Mouse (Mus musculus) thymus, postnatal 10 days (tissue): Measurements from ENCODE around the gene Mthfd2l.

Experiments
- DNase-seq, 2 experiments: peaks; one replicate each; pipeline ENCODE4 v3.0.0; 2021; ENCODE audit warnings: low spot score in 2 of 2

Mthfd2l gene

DNA sequence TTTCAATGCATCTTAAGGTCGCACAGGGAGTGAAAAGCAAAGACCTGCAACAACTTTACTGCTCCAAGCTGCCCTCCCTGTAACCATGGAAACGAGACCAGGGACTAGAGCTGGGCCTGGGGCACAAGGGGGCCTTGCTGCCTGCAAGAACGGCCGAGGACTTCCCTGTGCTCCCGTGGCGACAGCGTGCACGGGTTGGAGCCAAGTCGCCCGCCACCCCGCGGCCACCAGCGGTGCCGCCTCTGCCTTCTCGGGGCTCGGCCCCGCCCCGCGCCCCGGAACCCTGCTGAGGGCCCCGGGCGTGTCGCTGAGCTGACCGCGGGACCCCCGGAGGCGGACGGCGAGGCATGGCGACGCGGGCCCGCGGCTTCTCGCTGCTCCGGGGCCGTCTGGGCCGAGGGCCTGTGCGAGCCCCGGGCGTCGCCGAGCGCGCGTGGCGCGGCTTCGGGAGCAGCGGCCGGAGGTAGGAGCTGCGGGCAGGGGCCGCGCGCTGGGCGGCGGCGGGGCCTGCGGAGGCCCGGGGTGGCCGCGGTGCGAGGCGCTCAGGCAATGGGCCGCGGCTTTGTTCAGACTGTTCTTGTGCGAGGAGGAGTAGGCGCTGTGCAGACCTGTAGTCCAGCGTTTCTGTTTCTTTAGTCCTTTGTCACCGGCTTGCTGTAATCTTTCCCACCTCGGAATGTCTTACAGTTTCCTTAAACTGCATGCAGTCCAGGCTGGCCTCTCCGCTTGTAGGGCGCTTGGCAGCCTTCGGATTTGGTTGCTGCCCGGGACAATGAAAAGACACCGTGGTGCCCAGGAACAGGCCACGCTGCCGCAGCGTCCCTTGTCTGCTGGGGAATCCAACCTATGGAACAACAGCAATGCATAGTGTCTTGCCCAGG, at the start of gene Mthfd2l:
Gene Mthfd2l (plus strand): TSS at position 147 of the 881 bp plus-strand sequence.
- DNase-seq = peak; percentile 62 to 80

- no peak for DNase-seq
These were observed 49.2 kb upstream of the Mthfd2l start for GRCm38 (mm10) chr5:90881682-90882081.

GRCm38 (mm10) chr5:90882146-90882545, 48.8 kb upstream of the Mthfd2l start:
- DNase-seq = no peak

DNA sequence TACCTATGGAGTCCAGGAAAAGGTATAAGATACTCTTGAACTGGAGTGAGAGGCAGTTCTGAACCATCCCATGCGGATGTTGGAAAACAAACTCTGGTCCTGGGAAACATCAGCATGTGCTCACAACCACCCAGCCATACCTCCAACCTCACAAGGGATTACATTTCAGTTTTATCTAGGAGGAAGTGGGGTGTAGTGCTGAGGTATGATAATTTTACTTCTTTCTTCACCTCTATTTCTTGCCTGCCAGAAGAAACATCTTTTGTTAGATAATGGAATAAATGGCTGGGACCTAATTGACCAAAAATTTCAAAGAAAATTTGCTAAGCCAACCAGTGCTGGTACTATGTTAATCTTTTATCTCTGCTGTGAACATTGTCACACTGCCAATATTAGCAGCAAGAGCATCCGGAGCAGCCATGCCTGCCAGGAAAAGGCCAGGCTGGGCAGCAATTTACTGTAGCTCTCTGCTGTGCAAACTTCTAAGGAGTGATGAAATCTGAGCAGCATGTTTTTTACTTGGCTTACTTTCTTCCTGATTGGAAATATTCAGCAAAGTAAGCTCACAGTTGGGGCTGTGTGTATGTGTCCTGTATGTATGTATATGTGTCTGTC, 46.2 kb upstream of the Mthfd2l start:
- no peak for DNase-seq

GRCm38 (mm10) chr5:90888661-90889060, 42.3 kb upstream of the Mthfd2l start:
- no peak for DNase-seq

DNA sequence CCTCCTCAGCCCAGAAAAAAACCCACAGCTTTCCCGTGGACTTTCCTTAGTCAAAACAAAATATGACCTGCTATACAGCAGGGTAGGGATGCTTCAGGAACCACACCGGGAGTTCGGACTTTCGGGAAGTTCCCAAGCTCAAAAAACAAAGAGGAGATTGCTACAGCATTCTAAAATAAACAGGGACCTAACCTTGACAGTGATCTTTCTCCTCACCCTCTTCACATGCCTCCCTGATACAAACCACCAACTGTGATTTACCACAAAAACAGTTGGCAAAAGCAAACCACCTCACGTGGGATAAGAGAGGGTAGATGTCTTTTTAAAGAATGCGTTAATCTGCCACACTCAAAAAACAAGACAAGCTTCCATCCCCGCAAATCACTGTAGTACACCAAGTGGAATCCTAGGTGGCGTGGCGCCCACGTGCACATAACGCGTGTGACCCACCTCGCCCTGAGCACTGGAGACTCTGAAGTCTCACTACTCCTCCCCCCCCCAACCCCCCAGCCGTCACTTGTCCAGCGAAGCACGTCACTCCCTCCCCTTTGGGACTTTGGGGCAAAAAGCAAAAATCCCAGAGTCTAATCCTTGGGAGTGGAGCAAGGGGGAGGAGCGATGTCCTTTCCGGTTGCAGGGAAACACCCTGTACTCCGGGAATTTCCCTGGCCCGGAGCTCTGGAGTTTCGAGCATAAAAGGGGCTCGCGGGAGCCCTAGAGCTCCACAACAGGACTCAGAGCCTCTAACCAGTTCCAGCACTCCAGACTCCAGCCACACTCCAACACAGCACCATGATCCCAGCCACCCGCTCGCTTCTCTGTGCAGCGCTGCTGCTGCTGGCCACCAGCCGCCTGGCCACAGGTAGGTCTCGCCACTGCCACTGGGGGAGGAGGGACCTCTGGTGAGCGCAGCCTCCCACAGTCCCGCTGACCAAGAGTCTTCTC, 40.1 kb upstream of the Mthfd2l start, which contains the start of gene Cxcl1:
Gene Cxcl1 (plus strand): TSS at position 723 of the 945 bp plus-strand sequence.
- no peak for DNase-seq

GRCm38 (mm10) chr5:90891464-90891813, 39.5 kb upstream of the Mthfd2l start:
- no peak for DNase-seq

DNA sequence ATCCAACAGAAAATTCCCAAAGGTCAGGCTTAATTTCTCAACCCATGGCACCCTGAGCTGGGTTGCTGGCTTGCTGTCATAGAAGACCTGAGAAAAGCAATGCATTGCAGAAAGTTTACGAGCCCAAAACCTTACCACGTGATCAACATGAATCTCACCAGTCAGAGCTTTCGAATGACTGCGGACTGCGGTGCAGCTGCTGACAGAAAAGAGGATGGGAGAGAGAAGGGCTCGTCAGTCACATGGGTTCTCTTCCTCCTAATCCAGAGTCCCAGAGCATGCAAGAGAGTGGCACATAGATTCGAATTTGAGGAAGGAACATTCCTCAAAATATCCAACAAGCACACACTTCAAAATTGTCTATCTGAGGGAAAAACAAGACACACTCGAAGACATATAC, 36.7 kb upstream of the Mthfd2l start:
- DNase-seq = no peak

- DNase-seq = no peak
These were observed 33.5 kb upstream of the Mthfd2l start for GRCm38 (mm10) chr5:90897429-90897828.

DNA sequence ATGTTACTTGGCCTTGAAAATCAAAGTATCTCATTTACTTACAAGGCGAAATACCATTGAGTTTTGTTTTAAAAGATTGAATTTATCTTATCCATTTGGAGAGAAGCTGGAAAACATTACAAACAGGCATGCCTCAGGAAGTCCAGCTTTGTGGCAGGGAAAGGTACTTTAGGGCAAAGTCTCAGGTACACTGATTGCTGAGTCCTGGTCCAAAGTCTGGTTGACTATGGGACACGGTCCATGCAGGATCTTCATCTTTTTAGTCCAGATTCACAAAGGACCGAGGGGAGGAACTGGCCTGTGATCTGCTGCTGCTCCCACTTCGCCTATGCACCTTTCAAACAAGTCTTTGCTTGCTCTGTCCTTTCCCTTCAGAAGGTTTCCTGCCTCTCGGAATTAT, 31.6 kb upstream of the Mthfd2l start:
- DNase-seq = no peak

DNA sequence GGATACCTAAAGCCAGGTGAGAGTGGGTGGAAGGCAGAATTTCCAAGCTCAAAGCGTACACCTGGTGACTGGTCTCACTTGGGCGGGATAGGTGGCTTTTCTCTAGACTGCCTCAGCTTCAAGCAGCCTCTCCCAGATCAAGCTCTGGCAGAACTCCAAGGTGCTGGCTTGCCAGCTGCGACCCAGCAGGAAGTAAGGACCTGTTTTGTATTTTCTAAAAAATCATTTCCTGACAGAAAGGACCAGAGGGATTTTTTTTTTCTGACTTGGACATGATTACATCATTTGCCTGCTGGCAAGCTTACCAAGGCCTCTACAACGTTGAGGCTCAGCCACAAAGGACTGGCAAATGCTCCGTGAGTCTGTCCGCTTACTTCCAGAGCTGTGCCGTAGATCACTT, 30.8 kb upstream of the Mthfd2l start:
- DNase-seq = no peak

DNA sequence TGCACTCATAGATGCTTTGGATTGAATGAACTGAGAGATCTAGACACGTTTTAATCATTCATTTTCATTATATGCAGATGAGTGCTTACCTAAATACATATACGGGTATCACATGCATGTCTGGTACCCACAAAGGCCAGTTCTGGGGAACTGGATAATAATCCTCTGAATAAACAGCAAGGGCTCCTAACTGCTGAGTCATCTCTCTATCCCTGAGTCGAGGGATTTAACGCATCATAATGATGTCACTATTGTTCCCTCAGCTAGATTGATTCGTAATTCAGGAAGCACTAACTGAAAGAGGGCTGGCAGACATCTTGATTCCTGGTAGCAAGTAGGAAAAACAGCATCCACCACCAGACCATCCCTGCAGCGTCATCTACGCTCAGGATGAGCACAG, 30.2 kb upstream of the Mthfd2l start:
- no peak for DNase-seq

GRCm38 (mm10) chr5:90902380-90903260, 28.3 kb upstream of the Mthfd2l start:
- no peak for DNase-seq

DNA sequence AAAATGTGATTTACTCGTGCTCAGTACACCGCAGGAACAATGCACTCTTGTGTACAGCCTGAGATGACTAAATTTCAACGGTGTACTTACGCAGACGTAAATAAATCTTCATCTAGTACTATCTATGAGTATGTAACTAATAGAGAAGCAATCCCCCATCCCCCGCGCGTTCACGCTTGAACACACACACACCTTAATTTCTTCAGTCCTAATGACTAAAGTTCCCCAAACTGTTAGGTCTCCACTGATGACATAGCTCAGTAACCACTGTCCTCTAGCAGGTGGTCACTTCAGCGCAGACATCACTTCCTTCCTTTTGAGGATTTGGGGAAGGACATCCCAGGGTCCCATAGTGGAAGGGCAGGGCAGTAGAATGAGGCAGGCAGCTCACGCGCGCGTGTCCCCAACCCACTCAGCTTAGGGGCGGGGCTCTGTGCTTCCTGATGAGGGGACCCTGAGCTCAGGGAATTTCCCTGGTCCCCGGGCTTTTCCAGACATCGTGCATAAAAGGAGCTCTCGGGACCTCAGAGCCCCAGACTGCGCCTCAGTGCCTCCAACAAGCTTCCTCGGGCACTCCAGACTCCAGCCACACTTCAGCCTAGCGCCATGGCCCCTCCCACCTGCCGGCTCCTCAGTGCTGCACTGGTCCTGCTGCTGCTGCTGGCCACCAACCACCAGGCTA, 27.4 kb upstream of the Mthfd2l start, which contains the start of gene Cxcl2:
Gene Cxcl2 (plus strand): TSS at position 533 of the 682 bp plus-strand sequence.
- DNase-seq = no peak

DNA sequence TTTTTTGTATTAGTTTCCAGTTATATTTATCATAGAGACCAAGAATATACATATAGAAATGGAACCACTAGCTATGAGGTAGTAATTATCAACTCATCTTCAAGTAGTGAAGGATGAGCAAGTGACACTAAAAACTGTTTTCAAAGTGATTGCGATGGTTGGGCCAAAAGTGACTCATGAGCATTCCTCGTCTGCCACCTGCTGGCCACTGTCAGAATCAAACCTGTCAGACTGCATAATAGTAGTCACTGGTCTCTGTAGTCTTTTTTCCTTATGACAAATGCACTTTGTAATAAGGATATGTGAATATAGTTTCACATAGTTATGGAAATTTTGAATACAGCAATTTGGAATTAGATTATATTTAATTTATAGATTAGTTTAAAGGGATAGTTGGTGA, 21.9 kb upstream of the Mthfd2l start:
- peak in 1 of 2 experiments; percentile 38 for DNase-seq

- DNase-seq = no peak
These were observed 11.4 kb upstream of the Mthfd2l start for GRCm38 (mm10) chr5:90919495-90919894.

DNA sequence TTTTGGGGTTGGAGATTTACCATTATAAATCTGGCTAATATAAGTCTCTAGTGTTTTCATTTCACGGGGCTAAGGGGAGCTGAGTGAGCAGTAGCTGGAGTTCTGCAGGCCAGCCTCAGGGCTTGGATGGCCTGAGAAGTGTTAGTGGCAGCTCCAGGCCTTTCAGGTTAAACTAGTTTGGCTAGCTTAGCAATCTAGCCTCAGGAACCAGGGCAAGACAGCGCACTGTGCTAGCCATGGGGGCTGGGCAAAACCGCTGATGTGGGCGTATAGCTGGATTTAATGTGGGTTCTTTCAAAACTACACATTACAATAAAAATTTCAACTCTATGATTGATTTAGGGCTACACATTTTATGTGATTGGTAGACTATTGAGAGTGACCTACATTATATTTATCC, 8.0 kb upstream of the Mthfd2l start:
- DNase-seq = no peak

DNA sequence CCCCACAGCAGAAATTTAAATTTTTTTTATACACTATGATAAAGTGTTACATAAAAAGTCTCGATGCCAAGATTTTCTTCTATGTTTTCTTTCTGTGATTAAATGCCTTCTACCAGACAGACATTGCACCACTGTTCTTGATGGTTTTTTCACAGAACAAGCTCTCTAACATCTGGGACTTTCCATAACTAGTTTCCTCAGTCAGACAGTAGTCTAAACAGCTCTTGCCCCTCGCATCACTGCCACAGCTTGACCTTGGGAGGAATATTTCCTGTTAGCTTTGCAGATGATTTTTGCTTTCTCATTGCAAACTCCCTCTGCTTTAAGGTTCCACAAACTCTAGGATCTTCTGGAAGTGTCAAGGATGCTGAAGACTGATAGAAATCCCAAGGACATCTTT, 371 bp upstream of the Mthfd2l start:
- no peak for DNase-seq

DNA sequence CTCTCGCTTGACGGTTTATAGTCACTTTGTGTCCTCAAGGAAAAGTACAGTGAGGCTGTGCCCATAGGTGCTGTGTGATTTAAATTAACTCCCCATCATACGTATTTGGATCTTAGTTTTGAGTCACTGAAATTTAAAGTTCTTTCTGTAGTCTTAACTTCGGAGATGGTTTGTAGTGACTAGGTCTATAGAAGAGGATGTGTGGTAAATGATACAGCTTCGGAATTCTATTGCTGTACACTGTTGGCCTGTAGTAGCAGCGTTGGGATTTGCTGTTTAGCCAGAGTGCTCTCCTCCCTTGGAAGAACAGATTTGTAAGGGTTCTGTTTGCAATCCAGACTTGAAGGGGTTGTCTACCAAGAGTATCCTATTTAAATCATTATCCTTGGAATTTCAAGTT, 994 bp downstream of the Mthfd2l start:
- no peak for DNase-seq

DNA sequence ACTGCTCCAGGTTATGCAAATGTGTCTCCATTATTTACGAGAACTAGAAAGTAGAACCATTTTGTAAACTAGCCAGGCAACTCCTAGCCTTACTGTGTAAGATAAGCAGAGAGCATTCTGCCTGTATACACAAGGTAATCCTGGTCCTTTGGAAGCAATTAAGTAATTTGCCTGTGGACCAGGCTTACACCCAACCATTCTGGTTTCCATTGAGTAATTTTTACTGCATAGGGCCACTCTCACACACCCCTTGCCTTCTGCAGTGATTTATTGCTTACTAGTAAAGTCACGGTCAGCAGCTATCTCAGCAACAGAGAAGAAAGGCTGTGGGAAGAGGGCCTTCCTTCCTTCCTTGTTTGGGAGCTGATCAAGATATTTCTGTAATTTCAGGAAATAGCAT, 5.8 kb downstream of the Mthfd2l start:
- DNase-seq = no peak
